In genomic region chr6:72597083-72597874, GRCm38 (mm10) we compare ENCODE assay signal across 9 mouse cellular contexts. TPM values are rescaled to one million over a fixed set of nuclear protein-coding genes. Genes with fewer than 3 reads are reported as not detected.
DNase-seq lines count a peak whose midpoint lies in the region; ATAC-seq and TF ChIP-seq lines count a peak whose summit lies in the region.
"Had no signal": no experiment of that assay in that cellular context is flagged by ENCODE, and none has a peak within 500 bp of the region (broad histone marks: within the 10 kb centered on the region; RNA-seq: fewer than 3 reads in every experiment).

No protein-coding gene starts in this region.

- peak overlapping the region; percentile 51 for H3K4me3 ChIP-seq in C2C12 (ENCODE audit: insufficient read depth, poor library complexity, severe bottlenecking)
- peak overlapping the region; percentile 60 for H3K4me3 ChIP-seq in embryonic facial prominence, embryonic 11.5 days (ENCODE audit: low read depth, low read length)
- peak overlapping the region; percentile 42 for H3K4me3 ChIP-seq in hindbrain, embryonic 11.5 days (ENCODE audit: low read depth, low read length)
- peak overlapping the region; percentile 69 to 80 for H3K4me3 ChIP-seq in liver, embryonic 14.5 days (ENCODE audit: insufficient read depth in 1 of 2, low read depth in 2 of 2, low read length in 2 of 2)
- H3K4me3 ChIP-seq in olfactory bulb, adult 2 months (ENCODE audit: insufficient read depth, low read depth, low read length) = peak overlapping the region; percentile 75

- peak; percentile 4 for DNase-seq in embryo, embryonic 9.5 days (ENCODE audit: extremely low spot score)
- DNase-seq in embryo, embryonic 10.5 days (ENCODE audit: low spot score) = no peak
- DNase-seq in embryonic facial prominence, embryonic 11.5 days (ENCODE audit: low spot score) = no peak
- DNase-seq in hindbrain, embryonic 11.5 days (ENCODE audit: low spot score) = no peak
- DNase-seq in liver, embryonic 14.5 days (ENCODE audit: low read depth in 3 of 3, low spot score in 3 of 3) = no peak
- DNase-seq in urinary bladder, postnatal 10 days (ENCODE audit: low spot score) = no peak

- TF ChIP-seq POLR2A in olfactory bulb, adult 2 months (IDR thresholded peaks at IDR 0.05; ENCODE audit: insufficient read depth, low read depth, low read length) = no peak

- no peak for TF ChIP-seq CTCF in C2C12 (IDR thresholded peaks at IDR 0.05; ENCODE audit: control insufficient read depth, insufficient read depth, insufficient read length)
- TF ChIP-seq CTCF in liver, embryonic 14.5 days (IDR thresholded peaks at IDR 0.05; ENCODE audit: low read depth) = no peak
- no peak for TF ChIP-seq CTCF in olfactory bulb, adult 2 months (IDR thresholded peaks at IDR 0.05; ENCODE audit: insufficient read depth, low read depth, low read length)

- H3K27ac ChIP-seq in embryonic facial prominence, embryonic 11.5 days (replicated peaks; ENCODE audit: low read depth, low read length) = no peak overlapping the region
- H3K27ac ChIP-seq in hindbrain, embryonic 11.5 days (ENCODE audit: low read depth, low read length) = no peak overlapping the region
- no peak overlapping the region for H3K27ac ChIP-seq in liver, embryonic 14.5 days
- peak overlapping the region; percentile 23 for H3K27ac ChIP-seq in olfactory bulb, adult 2 months (ENCODE audit: insufficient read depth, low read depth, low read length)

- no peak for TF ChIP-seq EP300 in liver, embryonic 14.5 days (IDR thresholded peaks at IDR 0.05; ENCODE audit: low read depth)

- H3K79me2 ChIP-seq in C2C12 (ENCODE audit: control insufficient read depth, insufficient read depth) = no peaks in the 10 kb centered on the region

- ATAC-seq in embryonic facial prominence, embryonic 11.5 days (replicated peaks; ENCODE audit: insufficient number of reproducible peaks, low FRiP score, low TSS enrichment, low read depth) = no peak
- no peak for ATAC-seq in hindbrain, embryonic 11.5 days (ENCODE audit: low FRiP score)
- ATAC-seq in liver, embryonic 14.5 days (ENCODE audit: insufficient read depth) = no peak

- no peaks in the 10 kb centered on the region for H3K4me1 ChIP-seq in embryonic facial prominence, embryonic 11.5 days (ENCODE audit: control insufficient read depth, insufficient read depth, low read length)
- H3K4me1 ChIP-seq in hindbrain, embryonic 11.5 days (replicated peaks; ENCODE audit: control insufficient read depth, insufficient read depth, low read length) = no peaks in the 10 kb centered on the region; the same call in 1 of the 2 replicates
- H3K4me1 ChIP-seq in liver, embryonic 14.5 days (replicated peaks; ENCODE audit: control insufficient read depth in 2 of 2, insufficient read depth in 2 of 2, low read length in 1 of 2) = peaks cover 2 to 11% of the 10 kb centered on the region in 2 experiments; a peak in 3 of 4 replicates
- H3K4me1 ChIP-seq in olfactory bulb, adult 2 months (ENCODE audit: control insufficient read depth, insufficient read depth, low read length) = peaks cover 5% of the 10 kb centered on the region

- no peaks in the 10 kb centered on the region for H3K27me3 ChIP-seq in C2C12 (ENCODE audit: control insufficient read depth, insufficient read depth, insufficient read length)
- H3K27me3 ChIP-seq in embryonic facial prominence, embryonic 11.5 days (ENCODE audit: control insufficient read depth, insufficient read depth, low read length) = no peaks in the 10 kb centered on the region
- H3K27me3 ChIP-seq in hindbrain, embryonic 11.5 days (ENCODE audit: control insufficient read depth, insufficient read depth, low read length) = no peaks in the 10 kb centered on the region
- H3K27me3 ChIP-seq in liver, embryonic 14.5 days (ENCODE audit: control insufficient read depth, insufficient read depth, low read length) = no peaks in the 10 kb centered on the region
- H3K27me3 ChIP-seq: Patski had no signal

- H3K4me2 ChIP-seq in embryonic facial prominence, embryonic 11.5 days (ENCODE audit: low read depth, low read length) = peak overlapping the region; percentile 75
- H3K4me2 ChIP-seq in hindbrain, embryonic 11.5 days (replicated peaks; ENCODE audit: low read depth, low read length) = peak overlapping the region; percentile 44
- peak overlapping the region; percentile 77 for H3K4me2 ChIP-seq in liver, embryonic 14.5 days (ENCODE audit: low read depth)

- peak overlapping the region; percentile 44 for H3ac ChIP-seq in C2C12 (ENCODE audit: control insufficient read depth, insufficient read length, low read depth)

- H3K79me3 ChIP-seq in C2C12 (ENCODE audit: low read depth) = no peaks in the 10 kb centered on the region

- H3K9me3 ChIP-seq in embryonic facial prominence, embryonic 11.5 days (replicated peaks; ENCODE audit: control insufficient read depth, low read length) = no peaks in the 10 kb centered on the region
- H3K9me3 ChIP-seq in hindbrain, embryonic 11.5 days (ENCODE audit: control insufficient read depth, low read length) = no peaks in the 10 kb centered on the region
- no peaks in the 10 kb centered on the region for H3K9me3 ChIP-seq in liver, embryonic 14.5 days (ENCODE audit: control insufficient read depth, low read length)

- no peaks in the 10 kb centered on the region for H3K36me3 ChIP-seq in C2C12 (ENCODE audit: control insufficient read depth, insufficient read depth)
- no peaks in the 10 kb centered on the region for H3K36me3 ChIP-seq in embryonic facial prominence, embryonic 11.5 days (replicated peaks; ENCODE audit: control insufficient read depth, insufficient read depth, low read depth, low read length)
- no peaks in the 10 kb centered on the region for H3K36me3 ChIP-seq in hindbrain, embryonic 11.5 days (ENCODE audit: control insufficient read depth, insufficient read depth, low read length)
- no peaks in the 10 kb centered on the region for H3K36me3 ChIP-seq in liver, embryonic 14.5 days (replicated peaks; ENCODE audit: control insufficient read depth, insufficient read depth, low read depth)

- WGBS in embryonic facial prominence, embryonic 11.5 days = 50% methylated on average over 13 of the region's 13 CpGs
- 59% methylated on average over 13 of the region's 13 CpGs for WGBS in hindbrain, embryonic 11.5 days
- WGBS in liver, embryonic 14.5 days (ENCODE audit: insufficient replicate concordance) = 56% methylated on average over 13 of the region's 13 CpGs
- WGBS in olfactory bulb, adult 2 months = 20% methylated on average over 13 of the region's 13 CpGs

- H3K9ac ChIP-seq in embryonic facial prominence, embryonic 11.5 days (replicated peaks; ENCODE audit: low read length) = peak overlapping the region; percentile 70
- H3K9ac ChIP-seq in hindbrain, embryonic 11.5 days (ENCODE audit: low read depth, low read length) = peak overlapping the region; percentile 50; the same call in 1 of the 2 replicates
- peak overlapping the region; percentile 71 for H3K9ac ChIP-seq in liver, embryonic 14.5 days (replicated peaks)

TF ChIP-seq in C2C12, 6 proteins besides CTCF, POLR2A, EP300 and RAD21:
- TF ChIP-seq USF1 (IDR thresholded peaks at IDR 0.05; ENCODE audit: low read depth) = no peak
- no peak for TF ChIP-seq MAX (IDR thresholded peaks at IDR 0.05)
- TF ChIP-seq CEBPB (IDR thresholded peaks at IDR 0.05; ENCODE audit: low read depth) = no peak
- no peak for TF ChIP-seq FOSL1 (IDR thresholded peaks at IDR 0.05; ENCODE audit: insufficient read depth, low read length, poor library complexity, severe bottlenecking)
- no peak for TF ChIP-seq MYOD1 (IDR thresholded peaks at IDR 0.05; ENCODE audit: control insufficient read depth, insufficient read length, low read depth)
- TF ChIP-seq MYOG (IDR thresholded peaks at IDR 0.05; ENCODE audit: control insufficient read depth, extremely low read depth, insufficient read length) = no peak
TF ChIP-seq in C2C12: peak in this region for 0.

RNA-seq across cellular contexts. Expression of gene Elmod3, which starts 0.9 kb away (rescaled TPM):
- 5.1 TPM for polyA plus RNA-seq in C2C12 (2012; fragmentation: generic; extraction: Trizol)
- polyA plus RNA-seq in embryonic facial prominence, embryonic 11.5 days (2014; fragmentation: Nextera tagmentation; extraction: Ambion mirVana) = 16.4 and 17.2 TPM in 2 replicates
- 17.7 and 18.5 TPM in 2 replicates for polyA plus RNA-seq in hindbrain, embryonic 11.5 days (2014; fragmentation: Nextera tagmentation; extraction: Ambion mirVana)
- polyA plus RNA-seq in liver, embryonic 14.5 days (2012; rRNA removed) = 2.9 and 3.6 TPM in 2 replicates
- 4.9 and 5.2 TPM in 2 replicates for polyA plus RNA-seq in liver, embryonic 14.5 days (2014; fragmentation: Nextera tagmentation; extraction: Ambion mirVana)
- polyA plus RNA-seq in olfactory bulb, adult 2 months (2012; ENCODE audit: insufficient read depth, insufficient read length, low replicate concordance, missing spikeins) = not detected in 2 replicates

RNA-seq across cellular contexts. Expression of gene Retsat, which starts 1.0 kb away (rescaled TPM):
- 20.8 TPM for polyA plus RNA-seq in C2C12 (2012; fragmentation: generic; extraction: Trizol)
- polyA plus RNA-seq in embryonic facial prominence, embryonic 11.5 days (2014; fragmentation: Nextera tagmentation; extraction: Ambion mirVana) = 9.5 and 10.1 TPM in 2 replicates
- 6.0 and 7.4 TPM in 2 replicates for polyA plus RNA-seq in hindbrain, embryonic 11.5 days (2014; fragmentation: Nextera tagmentation; extraction: Ambion mirVana)
- 5.1 and 5.3 TPM in 2 replicates for polyA plus RNA-seq in liver, embryonic 14.5 days (2012; rRNA removed)
- polyA plus RNA-seq in liver, embryonic 14.5 days (2014; fragmentation: Nextera tagmentation; extraction: Ambion mirVana) = 11.1 and 13.6 TPM in 2 replicates
- polyA plus RNA-seq in olfactory bulb, adult 2 months (2012; ENCODE audit: insufficient read depth, insufficient read length, low replicate concordance, missing spikeins) = not detected in 2 replicates

RNA-seq across cellular contexts. Expression of gene Tgoln1, which starts 19.5 kb away (rescaled TPM):
- polyA plus RNA-seq in C2C12 (2012; fragmentation: generic; extraction: Trizol) = 10.2 TPM
- polyA plus RNA-seq in embryonic facial prominence, embryonic 11.5 days (2014; fragmentation: Nextera tagmentation; extraction: Ambion mirVana) = 31.8 and 35.1 TPM in 2 replicates
- polyA plus RNA-seq in hindbrain, embryonic 11.5 days (2014; fragmentation: Nextera tagmentation; extraction: Ambion mirVana) = 41.5 and 42.3 TPM in 2 replicates
- 6.8 and 7.8 TPM in 2 replicates for polyA plus RNA-seq in liver, embryonic 14.5 days (2012; rRNA removed)
- polyA plus RNA-seq in liver, embryonic 14.5 days (2014; fragmentation: Nextera tagmentation; extraction: Ambion mirVana) = 13.4 and 14.9 TPM in 2 replicates
- not detected in 2 replicates for polyA plus RNA-seq in olfactory bulb, adult 2 months (2012; ENCODE audit: insufficient read depth, insufficient read length, low replicate concordance, missing spikeins)

RNA-seq across cellular contexts. Expression of gene Capg, which starts 53.1 kb away (rescaled TPM):
- polyA plus RNA-seq in C2C12 (2012; fragmentation: generic; extraction: Trizol) = 487 TPM
- polyA plus RNA-seq in embryonic facial prominence, embryonic 11.5 days (2014; fragmentation: Nextera tagmentation; extraction: Ambion mirVana) = 17.5 and 20.8 TPM in 2 replicates
- polyA plus RNA-seq in hindbrain, embryonic 11.5 days (2014; fragmentation: Nextera tagmentation; extraction: Ambion mirVana) = 10.4 TPM in 2 replicates
- polyA plus RNA-seq in liver, embryonic 14.5 days (2012; rRNA removed) = 6.6 and 6.7 TPM in 2 replicates
- polyA plus RNA-seq in liver, embryonic 14.5 days (2014; fragmentation: Nextera tagmentation; extraction: Ambion mirVana) = 11.9 and 14.8 TPM in 2 replicates
- not detected in 2 replicates for polyA plus RNA-seq in olfactory bulb, adult 2 months (2012; ENCODE audit: insufficient read depth, insufficient read length, low replicate concordance, missing spikeins)
